Mouse (Mus musculus) limb, embryonic 14.5 days (tissue): Measurements from ENCODE around the gene Ganc. TPM values are rescaled to one million over a fixed set of nuclear protein-coding genes. Genes with fewer than 3 reads are reported as not detected.

Experiments
- ATAC-seq: fragments of 200-750 bp; cut with Nextera tagmentation; 2 replicates; pipeline ENCODE4 v1.8.0; 2017; ENCODE audit warnings: low read depth, moderate number of reproducible peaks, moderate TSS enrichment; ENCODE audit not compliant: low FRiP score
- DNase-seq: peaks from one replicate; pipeline ENCODE4 v3.0.0-alpha.2; 2015; ENCODE audit warnings: low spot score
- H3K27ac ChIP-seq: fragments of 300-500 bp; sonication (generic); replicated peaks from 2 replicates; pipeline ENCODE4 v1.5.1; 2014; ENCODE audit warnings: low read depth, mild to moderate bottlenecking, low read length, moderate library complexity, mixed read lengths
- H3K27me3 ChIP-seq: fragments of 300-500 bp; sonication (generic); 2 replicates; pipeline ENCODE4 v1.6.1; 2014; ENCODE audit warnings: low read length, mixed read lengths; ENCODE audit not compliant: control insufficient read depth, insufficient read depth
- H3K36me3 ChIP-seq: fragments of 300-500 bp; sonication (generic); 2 replicates; pipeline ENCODE4 v1.6.1; 2014; ENCODE audit warnings: mild to moderate bottlenecking, low read length, moderate library complexity, mixed read lengths; ENCODE audit not compliant: control insufficient read depth, insufficient read depth
- H3K4me1 ChIP-seq: fragments of 300-500 bp; sonication (generic); 2 replicates; pipeline ENCODE4 v1.6.1; 2014; ENCODE audit warnings: antibody characterized with exemption, low read length, mixed read lengths; ENCODE audit not compliant: control insufficient read depth, insufficient read depth
- H3K4me2 ChIP-seq: fragments of 300-500 bp; sonication (generic); replicated peaks from 2 replicates; pipeline ENCODE4 v1.6.1; 2014; ENCODE audit warnings: low read depth, mild to moderate bottlenecking, low read length, moderate library complexity; ENCODE audit not compliant: severe bottlenecking
- H3K4me3 ChIP-seq: fragments of 300-500 bp; sonication (generic); replicated peaks from 2 replicates; pipeline ENCODE4 v1.5.1; 2014; ENCODE audit warnings: low read length
- H3K9ac ChIP-seq: fragments of 300-500 bp; sonication (generic); 2 replicates; pipeline ENCODE4 v1.6.1; 2014; ENCODE audit warnings: mild to moderate bottlenecking, low read depth, low read length, moderate library complexity; ENCODE audit not compliant: severe bottlenecking
- H3K9me3 ChIP-seq: fragments of 300-500 bp; sonication (generic); 2 replicates; pipeline ENCODE4 v1.6.1; 2016; ENCODE audit warnings: low read length; ENCODE audit not compliant: control insufficient read depth
- POLR2A ChIP-seq: fragments of 200-500 bp; IDR thresholded peaks from 2 replicates; pipeline ENCODE4 v1.8.0; 2012; ENCODE audit warnings: inconsistent platforms, mild to moderate bottlenecking, moderate library complexity, borderline replicate concordance; ENCODE audit not compliant: insufficient read depth, insufficient read length; ENCODE audit errors: extremely low read depth
- WGBS: fragments of 180-500 bp; shearing (Covaris S2); extraction: QIAGEN DNeasy Blood & Tissue Kit; methylation state at CpG from one replicate; pipeline ENCODE4 v1.1.7; 2014; 5-methylcytosine and 5-hydroxymethylcytosine counted together
- polyA plus RNA-seq, 2 experiments: library from polyadenylated mRNA; depleted of rRNA in 1 of 2; stranded (reverse) in 1 of 2; unstranded in 1 of 2; fragments of >200 nt; fragmentation: Nextera tagmentation in 1 of 2; extraction: Ambion mirVana in 1 of 2; gene quantifications; 2 replicates each; pipeline versions ENCODE4 v1.2.1 to v1.2.3; 2012 to 2014

The Ganc gene
- polyA plus RNA-seq, 2 experiments = 7.8 to 8.1 TPM

- no peak for ATAC-seq
- Histone ChIP-seq H3K9ac (no peak overlapping the region), H3K4me3 (no peak overlapping the region), H3K27ac (no peak overlapping the region), H3K27me3 (no peaks in the 10 kb centered on the region), H3K4me2 (no peak overlapping the region), H3K36me3 (no peaks in the 10 kb centered on the region), H3K9me3 (no peaks in the 10 kb centered on the region), H3K4me1 (no peaks in the 10 kb centered on the region)
- no peak for DNase-seq
- 85% methylated on average over 10 of the region's 10 CpGs for WGBS
- TF ChIP-seq POLR2A = no peak
These were observed 66.0 kb downstream of the Ganc start for GRCm38 (mm10) chr2:120469715-120470114.

DNA sequence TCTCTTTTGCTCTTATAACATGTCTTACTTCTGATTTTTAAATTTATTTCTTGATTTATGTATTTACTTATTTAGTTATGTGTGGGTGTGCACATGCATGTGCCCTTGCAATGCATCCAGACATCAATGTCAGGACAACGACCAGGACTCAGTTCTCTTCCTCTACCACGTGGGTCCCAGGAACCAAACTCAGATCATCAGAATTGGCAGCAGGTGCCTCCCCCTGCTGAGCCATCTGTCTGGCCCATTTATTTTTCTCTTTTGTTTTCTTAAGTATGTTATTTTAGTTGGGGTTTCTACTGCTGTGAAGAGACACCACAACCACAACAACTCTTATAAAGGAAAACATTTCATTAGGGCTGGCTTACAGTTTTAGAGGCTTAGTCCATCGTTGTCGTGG is 67.2 kb downstream of the Ganc start:
- no peaks in the 10 kb centered on the region for H3K27me3 ChIP-seq
- no peaks in the 10 kb centered on the region for H3K4me1 ChIP-seq
- H3K9ac ChIP-seq = no peak overlapping the region
- WGBS = 79% methylated on average over 4 of the region's 4 CpGs
- H3K9me3 ChIP-seq = no peaks in the 10 kb centered on the region
- no peak overlapping the region for H3K4me3 ChIP-seq
- H3K36me3 ChIP-seq = no peaks in the 10 kb centered on the region
- DNase-seq (no peak), ATAC-seq (no peak)
- no peak overlapping the region for H3K27ac ChIP-seq
- no peak overlapping the region for H3K4me2 ChIP-seq
- TF ChIP-seq POLR2A = no peak

DNA sequence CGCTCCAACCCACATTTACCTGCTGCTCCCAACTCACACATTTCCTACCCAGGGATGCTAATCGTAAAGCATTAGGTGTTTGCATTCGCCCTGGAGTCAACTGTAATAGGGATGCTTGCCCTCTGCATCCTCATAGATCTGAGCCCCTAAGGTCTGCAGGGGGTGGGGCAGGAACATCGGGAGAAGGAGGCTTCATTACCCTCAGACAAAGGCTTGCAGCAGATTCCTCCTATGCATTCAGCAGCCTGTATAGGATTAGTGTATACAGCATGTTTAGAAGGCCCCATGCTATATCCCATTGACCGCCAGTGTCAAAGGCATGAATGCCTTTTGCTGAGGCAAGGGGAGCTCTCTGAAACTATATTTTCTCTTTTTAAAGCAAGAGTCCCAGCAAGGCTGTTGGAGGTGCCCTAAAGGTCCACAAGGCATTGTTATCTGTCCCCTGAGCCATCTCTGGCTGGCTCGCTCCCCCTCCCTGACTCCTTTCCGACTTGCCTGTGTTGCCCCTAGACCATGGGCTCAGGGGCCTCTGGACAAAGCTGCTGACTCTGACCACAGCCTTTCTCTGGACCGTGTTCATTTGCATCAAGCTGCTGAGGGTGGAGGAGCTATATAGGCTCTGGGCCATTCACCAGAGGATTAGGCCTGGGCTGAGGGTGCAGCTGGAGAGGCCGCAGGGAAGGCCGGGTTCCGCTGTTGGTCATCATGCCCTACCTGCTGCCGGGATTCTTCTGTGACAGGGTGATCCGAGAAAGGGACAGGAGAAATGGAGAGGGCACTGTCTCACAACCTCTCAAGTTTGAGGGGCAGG is 72.8 kb downstream of the Ganc start:
- 82% methylated on average over 13 of the region's 13 CpGs for WGBS
- no peak for TF ChIP-seq POLR2A
- H3K9me3 ChIP-seq = no peaks in the 10 kb centered on the region

GRCm38 (mm10) chr2:120478600-120478999 is 74.9 kb downstream of the Ganc start:
- no peak for TF ChIP-seq POLR2A
- no peaks in the 10 kb centered on the region for H3K27me3 ChIP-seq
- WGBS = 65% methylated on average over 3 of the region's 3 CpGs
- H3K9me3 ChIP-seq = no peaks in the 10 kb centered on the region
- no peaks in the 10 kb centered on the region; the same call in 1 of the 2 replicates for H3K4me1 ChIP-seq
- no peak overlapping the region for H3K27ac ChIP-seq
- no peak overlapping the region for H3K4me2 ChIP-seq
- ATAC-seq (peak; percentile 37; the same call in 1 of the 2 replicates), DNase-seq (peak; percentile 65)
- H3K36me3 ChIP-seq = no peaks in the 10 kb centered on the region
- no peak overlapping the region for H3K9ac ChIP-seq
- no peak overlapping the region for H3K4me3 ChIP-seq

More for the DNA sequence above, 72.8 kb downstream of the Ganc start:
- H3K36me3 ChIP-seq = no peaks in the 10 kb centered on the region
- H3K27me3 ChIP-seq = no peaks in the 10 kb centered on the region
- no peak overlapping the region for H3K4me2 ChIP-seq
- ATAC-seq (no peak), DNase-seq (no peak)
- no peaks in the 10 kb centered on the region for H3K4me1 ChIP-seq
- H3K9ac ChIP-seq = no peak overlapping the region
- H3K27ac ChIP-seq = no peak overlapping the region
- H3K4me3 ChIP-seq = no peak overlapping the region

GRCm38 (mm10) chr2:120481921-120482320 is 78.2 kb downstream of the Ganc start:
- no peak for TF ChIP-seq POLR2A
- H3K27ac ChIP-seq = no peak overlapping the region
- H3K4me2 ChIP-seq = no peak overlapping the region
- no peaks in the 10 kb centered on the region; the same call in 1 of the 2 replicates for H3K4me1 ChIP-seq
- no peaks in the 10 kb centered on the region for H3K36me3 ChIP-seq
- DNase-seq = no peak
- no peak for ATAC-seq
- WGBS = 55% methylated on average over 8 of the region's 8 CpGs
- H3K4me3 ChIP-seq = no peak overlapping the region
- no peaks in the 10 kb centered on the region for H3K27me3 ChIP-seq
- H3K9me3 ChIP-seq = no peaks in the 10 kb centered on the region
- no peak overlapping the region for H3K9ac ChIP-seq
